Mouse (Mus musculus) limb, embryonic 11.5 days (tissue): ENCODE results near the gene Abcc5. TPM values are rescaled to one million over a fixed set of nuclear protein-coding genes. Genes with fewer than 3 reads are reported as not detected.

Experiments
- ATAC-seq: fragments of 200-750 bp; cut with Nextera tagmentation; 2 replicates; pipeline ENCODE4 v1.8.0; 2017; ENCODE audit warnings: low read depth; ENCODE audit not compliant: insufficient number of reproducible peaks, low FRiP score, low TSS enrichment
- DNase-seq: peaks from one replicate; pipeline ENCODE4 v3.0.0-alpha.2; 2015; ENCODE audit warnings: low spot score
- H3K27ac ChIP-seq: fragments of 300-500 bp; sonication (generic); replicated peaks from 2 replicates; pipeline ENCODE4 v1.5.1; 2014; ENCODE audit warnings: low read depth, mild to moderate bottlenecking, low read length
- H3K27me3 ChIP-seq: fragments of 300-500 bp; sonication (generic); 2 replicates; pipeline ENCODE4 v1.6.1; 2014; ENCODE audit warnings: mild to moderate bottlenecking, low read length, mixed read lengths; ENCODE audit not compliant: control insufficient read depth, insufficient read depth
- H3K36me3 ChIP-seq: fragments of 300-500 bp; sonication (generic); 2 replicates; pipeline ENCODE4 v1.6.1; 2014; ENCODE audit warnings: mild to moderate bottlenecking, low read length, moderate library complexity, mixed read lengths; ENCODE audit not compliant: control insufficient read depth, insufficient read depth
- H3K4me1 ChIP-seq: fragments of 300-500 bp; sonication (generic); 2 replicates; pipeline ENCODE4 v1.6.1; 2014; ENCODE audit warnings: low read length, mixed read lengths; ENCODE audit not compliant: control insufficient read depth, insufficient read depth
- H3K4me2 ChIP-seq: fragments of 300-500 bp; sonication (generic); 2 replicates; pipeline ENCODE4 v1.6.1; 2014; ENCODE audit warnings: low read depth, mild to moderate bottlenecking, moderate library complexity; ENCODE audit not compliant: severe bottlenecking
- H3K4me3 ChIP-seq: fragments of 300-500 bp; sonication (generic); 2 replicates; pipeline ENCODE4 v1.5.1; 2014; ENCODE audit warnings: low read depth, low read length
- H3K9ac ChIP-seq: fragments of 300-500 bp; sonication (generic); 2 replicates; pipeline ENCODE4 v1.6.1; 2014; ENCODE audit warnings: mild to moderate bottlenecking, low read length
- H3K9me3 ChIP-seq: fragments of 300-500 bp; sonication (generic); 2 replicates; pipeline ENCODE4 v1.6.1; 2016; ENCODE audit warnings: low read length; ENCODE audit not compliant: control insufficient read depth
- WGBS: fragments of 180-500 bp; shearing (Covaris S2); extraction: QIAGEN DNeasy Blood & Tissue Kit; methylation state at CpG from one replicate; pipeline ENCODE4 v1.1.7; 2014; 5-methylcytosine and 5-hydroxymethylcytosine counted together
- polyA plus RNA-seq: library from polyadenylated mRNA; unstranded; fragments of >200 nt; fragmentation: Nextera tagmentation; extraction: Ambion mirVana; gene quantifications from 2 replicates; pipeline ENCODE4 v1.2.1, GENCODE M21; 2014

Abcc5 gene
- polyA plus RNA-seq, 1 experiment from 2014 or later: 46.1 TPM

- WGBS: 94% methylated on average over 6 of the region's 6 CpGs
These were observed 10.4 kb downstream of the Abcc5 start for GRCm38 (mm10) chr16:20415804-20416203.

GRCm38 (mm10) chr16:20415211-20415610 lies 11.0 kb downstream of the Abcc5 start:
- 92% methylated on average over 2 of the region's 2 CpGs for WGBS
- Histone ChIP-seq H3K27ac (no peak overlapping the region), H3K9ac (no peak overlapping the region), H3K9me3 (no peaks in the 10 kb centered on the region), H3K27me3 (no peaks in the 10 kb centered on the region), H3K36me3 (no peaks in the 10 kb centered on the region; the same call in 1 of the 2 replicates), H3K4me2 (no peak overlapping the region), H3K4me1 (no peaks in the 10 kb centered on the region), H3K4me3 (no peak overlapping the region)
- DNase-seq (no peak), ATAC-seq (no peak)

More at GRCm38 (mm10) chr16:20415804-20416203, 10.4 kb downstream of the Abcc5 start:
- H3K9me3 ChIP-seq: no peaks in the 10 kb centered on the region
- H3K4me1 ChIP-seq: no peaks in the 10 kb centered on the region
- DNase-seq (no peak), ATAC-seq (no peak)
- no peaks in the 10 kb centered on the region for H3K27me3 ChIP-seq
- no peak overlapping the region for H3K9ac ChIP-seq
- no peak overlapping the region for H3K27ac ChIP-seq
- H3K4me2 ChIP-seq: no peak overlapping the region
- H3K36me3 ChIP-seq: no peaks in the 10 kb centered on the region; the same call in 1 of the 2 replicates
- H3K4me3 ChIP-seq: no peak overlapping the region

- no peaks in the 10 kb centered on the region; the same call in 1 of the 2 replicates for H3K36me3 ChIP-seq
- no peak overlapping the region for H3K9ac ChIP-seq
- no peak overlapping the region for H3K27ac ChIP-seq
- no peak for DNase-seq
- no peaks in the 10 kb centered on the region for H3K27me3 ChIP-seq
- ATAC-seq: no peak
- H3K9me3 ChIP-seq: no peaks in the 10 kb centered on the region
- H3K4me2 ChIP-seq: no peak overlapping the region
- H3K4me3 ChIP-seq: no peak overlapping the region
- H3K4me1 ChIP-seq: no peaks in the 10 kb centered on the region
- 88% methylated on average over 2 of the region's 2 CpGs for WGBS
These were observed 12.3 kb downstream of the Abcc5 start for GRCm38 (mm10) chr16:20413870-20414331.

GRCm38 (mm10) chr16:20411958-20412570 lies 14.1 kb downstream of the Abcc5 start:
- H3K4me1 ChIP-seq: no peaks in the 10 kb centered on the region
- H3K9me3 ChIP-seq: no peaks in the 10 kb centered on the region
- no peak overlapping the region for H3K4me2 ChIP-seq
- H3K36me3 ChIP-seq: no peaks in the 10 kb centered on the region; the same call in 1 of the 2 replicates
- H3K4me3 ChIP-seq: no peak overlapping the region
- ATAC-seq: no peak
- no peak overlapping the region for H3K9ac ChIP-seq
- 85% methylated on average over 8 of the region's 8 CpGs for WGBS
- H3K27ac ChIP-seq: no peak overlapping the region
- no peak for DNase-seq
- no peaks in the 10 kb centered on the region for H3K27me3 ChIP-seq

- no peaks in the 10 kb centered on the region for H3K27me3 ChIP-seq
- H3K9ac ChIP-seq: no peak overlapping the region
- WGBS: 87% methylated on average over 4 of the region's 4 CpGs
- H3K27ac ChIP-seq: no peak overlapping the region
- H3K4me1 ChIP-seq: no peaks in the 10 kb centered on the region
- ATAC-seq (no peak), DNase-seq (no peak)
- peaks cover 4% of the 10 kb centered on the region; the same call in 1 of the 2 replicates for H3K36me3 ChIP-seq
- no peak overlapping the region for H3K4me2 ChIP-seq
- no peak overlapping the region for H3K4me3 ChIP-seq
- no peaks in the 10 kb centered on the region for H3K9me3 ChIP-seq
These were observed 20.9 kb downstream of the Abcc5 start for GRCm38 (mm10) chr16:20405335-20405734.

- no peak for DNase-seq
- Histone ChIP-seq H3K4me1 (no peaks in the 10 kb centered on the region), H3K4me3 (no peak overlapping the region), H3K27me3 (no peaks in the 10 kb centered on the region), H3K36me3 (peaks cover 5% of the 10 kb centered on the region; the same call in 1 of the 2 replicates), H3K9me3 (no peaks in the 10 kb centered on the region), H3K4me2 (no peak overlapping the region), H3K27ac (no peak overlapping the region), H3K9ac (no peak overlapping the region)
- ATAC-seq: no peak
- 95% methylated on average over 2 of the region's 2 CpGs for WGBS
These were observed 22.9 kb downstream of the Abcc5 start for GRCm38 (mm10) chr16:20403327-20403726.

- ATAC-seq: no peak
- WGBS: 83% methylated on average over 3 of the region's 3 CpGs
These were observed 24.6 kb downstream of the Abcc5 start for GRCm38 (mm10) chr16:20401592-20401991.

GRCm38 (mm10) chr16:20400707-20401591 lies 25.2 kb downstream of the Abcc5 start:
- H3K4me2 ChIP-seq: no peak overlapping the region
- no peak overlapping the region for H3K9ac ChIP-seq
- no peak for ATAC-seq
- H3K9me3 ChIP-seq: no peaks in the 10 kb centered on the region
- DNase-seq: no peak
- H3K4me3 ChIP-seq: no peak overlapping the region
- H3K27ac ChIP-seq: no peak overlapping the region
- peaks cover 5% of the 10 kb centered on the region; the same call in 1 of the 2 replicates for H3K36me3 ChIP-seq
- WGBS: 93% methylated on average over 12 of the region's 12 CpGs
- H3K27me3 ChIP-seq: no peaks in the 10 kb centered on the region
- H3K4me1 ChIP-seq: no peaks in the 10 kb centered on the region

More at GRCm38 (mm10) chr16:20401592-20401991, 24.6 kb downstream of the Abcc5 start:
- no peak for DNase-seq
- Histone ChIP-seq H3K36me3 (peaks cover 5% of the 10 kb centered on the region; the same call in 1 of the 2 replicates), H3K27me3 (no peaks in the 10 kb centered on the region), H3K4me1 (no peaks in the 10 kb centered on the region), H3K9me3 (no peaks in the 10 kb centered on the region), H3K4me2 (no peak overlapping the region), H3K27ac (no peak overlapping the region), H3K4me3 (no peak overlapping the region), H3K9ac (no peak overlapping the region)
